Mouse (Mus musculus) neural tube, embryonic 10.5 days (tissue): ENCODE data around the gene Med16.

Experiments
- DNase-seq: peaks from one replicate; pipeline ENCODE4 v3.0.0-alpha.2; 2017; ENCODE audit warnings: low spot score; ENCODE audit errors: extremely low spot score

The Med16 gene

DNA sequence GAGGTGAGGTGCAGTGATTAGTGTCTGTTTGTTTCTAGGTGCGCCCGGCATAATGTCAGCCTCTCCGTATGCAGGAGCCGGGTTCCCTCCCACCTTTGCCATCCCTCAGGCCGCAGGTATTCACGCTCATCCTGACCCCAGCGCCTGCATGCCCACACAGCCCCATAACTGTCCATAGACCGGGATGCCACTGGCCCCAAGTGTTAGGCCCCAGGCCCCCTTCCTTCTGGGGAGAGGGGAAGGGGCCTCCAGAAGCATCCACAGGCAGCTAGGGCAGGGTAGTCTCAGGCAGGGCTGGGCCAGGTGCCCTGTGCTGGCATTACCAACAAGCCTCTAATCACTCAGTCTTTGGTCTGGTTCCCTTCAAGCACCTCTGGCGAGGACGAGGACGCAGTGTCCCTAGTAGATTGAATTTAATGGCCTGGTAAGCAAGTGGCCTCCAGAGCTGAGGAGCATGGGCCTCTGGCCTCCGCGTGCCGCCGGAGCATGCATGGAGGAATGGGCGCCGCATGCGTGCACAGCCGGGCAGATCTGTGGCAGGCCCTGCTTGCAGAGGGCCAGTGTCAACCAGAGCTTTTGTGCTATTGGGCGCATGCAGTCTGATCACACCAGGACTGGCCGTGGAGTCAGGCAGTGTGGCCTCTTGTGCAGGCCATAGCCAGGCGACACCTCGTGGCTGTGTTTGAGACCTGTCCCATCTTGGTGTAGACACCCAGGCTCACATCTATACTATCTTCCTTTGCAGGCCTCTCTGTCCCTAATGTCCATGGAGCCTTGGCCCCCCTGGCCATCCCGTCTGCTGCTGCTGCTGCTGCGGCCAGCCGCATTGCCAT is 48.4 kb downstream of the Med16 start:
- no peak for DNase-seq

DNA sequence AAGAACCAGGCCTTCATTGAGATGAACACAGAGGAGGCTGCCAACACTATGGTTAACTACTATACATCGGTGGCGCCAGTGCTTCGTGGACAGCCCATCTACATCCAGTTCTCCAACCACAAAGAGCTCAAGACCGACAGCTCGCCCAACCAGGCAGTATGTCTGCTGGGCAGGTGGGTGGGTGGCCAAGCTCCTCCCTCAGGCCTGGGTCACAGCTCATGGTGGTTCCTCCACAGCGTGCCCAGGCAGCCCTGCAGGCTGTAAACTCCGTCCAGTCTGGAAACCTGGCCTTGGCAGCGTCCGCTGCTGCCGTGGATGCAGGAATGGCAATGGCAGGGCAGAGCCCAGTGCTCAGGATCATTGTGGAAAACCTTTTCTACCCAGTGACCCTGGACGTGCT is 49.6 kb downstream of the Med16 start:
- no peak for DNase-seq

DNA sequence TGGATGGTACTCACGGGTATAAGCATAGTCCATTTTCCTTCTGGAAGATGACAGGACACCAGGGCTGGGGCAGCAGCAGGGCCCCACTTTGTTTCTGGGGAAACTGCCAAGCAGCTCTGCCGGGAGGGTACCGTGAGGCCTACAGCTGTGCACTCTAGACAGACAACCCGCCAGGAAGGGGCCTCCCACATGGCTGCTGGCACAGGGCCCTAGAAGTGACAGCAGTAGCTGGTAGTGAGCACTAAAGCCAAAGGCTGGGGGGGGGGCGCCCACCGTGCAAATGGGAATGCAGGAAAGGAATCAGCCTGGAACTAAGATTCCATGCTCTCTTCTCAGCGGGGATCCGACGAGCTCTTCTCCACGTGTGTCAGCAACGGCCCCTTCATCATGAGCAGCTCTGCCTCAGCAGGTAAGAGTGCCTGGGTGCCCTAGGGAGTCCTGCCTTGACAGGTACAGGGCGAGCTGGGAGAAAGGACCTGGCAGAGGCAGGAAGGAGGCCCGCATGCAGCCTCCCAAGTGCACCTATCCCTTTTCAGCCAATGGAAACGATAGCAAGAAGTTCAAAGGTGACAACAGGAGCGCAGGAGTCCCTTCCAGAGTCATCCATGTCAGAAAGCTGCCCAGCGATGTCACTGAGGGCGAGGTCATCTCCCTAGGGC is 50.2 kb downstream of the Med16 start:
- DNase-seq, result no peak

DNA sequence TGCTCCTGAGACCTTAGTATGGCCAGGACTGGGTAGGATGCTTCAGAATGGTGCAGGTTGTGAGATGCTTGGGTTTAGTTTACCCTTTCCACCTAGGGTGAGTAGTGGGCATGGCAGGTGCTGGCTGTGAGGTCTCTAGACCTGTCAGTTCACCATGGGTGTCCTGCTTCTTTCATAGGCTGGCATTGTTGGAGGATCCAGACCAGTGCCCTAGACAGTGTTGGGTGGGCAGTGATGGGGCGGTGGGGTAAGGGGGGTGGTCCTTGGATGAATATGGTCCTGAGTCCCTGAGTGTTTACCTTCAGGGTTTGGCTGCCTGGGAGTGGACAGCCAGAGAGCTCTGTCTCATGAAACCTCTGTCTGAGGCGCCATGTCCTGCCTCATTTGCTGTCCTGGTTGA is 50.8 kb downstream of the Med16 start:
- no peak for DNase-seq

DNA sequence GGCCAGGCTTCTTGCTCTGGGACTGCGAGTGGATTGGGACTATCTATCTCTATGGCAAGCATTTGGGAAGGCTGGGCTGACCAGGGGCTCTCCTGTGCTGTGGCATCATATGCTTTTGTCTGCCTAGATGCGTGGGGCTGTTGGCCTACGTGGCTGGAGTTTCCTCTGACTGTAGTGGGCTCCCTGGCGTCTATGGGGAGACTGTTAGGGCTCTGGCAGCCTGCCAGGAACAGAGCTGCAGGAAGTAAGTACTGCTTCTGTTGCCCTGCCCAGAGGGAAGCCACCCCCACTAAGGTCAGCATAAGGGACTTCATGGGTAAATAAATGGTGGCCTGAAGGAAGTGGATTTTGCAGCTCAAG is 51.3 kb downstream of the Med16 start:
- no peak for DNase-seq

DNA sequence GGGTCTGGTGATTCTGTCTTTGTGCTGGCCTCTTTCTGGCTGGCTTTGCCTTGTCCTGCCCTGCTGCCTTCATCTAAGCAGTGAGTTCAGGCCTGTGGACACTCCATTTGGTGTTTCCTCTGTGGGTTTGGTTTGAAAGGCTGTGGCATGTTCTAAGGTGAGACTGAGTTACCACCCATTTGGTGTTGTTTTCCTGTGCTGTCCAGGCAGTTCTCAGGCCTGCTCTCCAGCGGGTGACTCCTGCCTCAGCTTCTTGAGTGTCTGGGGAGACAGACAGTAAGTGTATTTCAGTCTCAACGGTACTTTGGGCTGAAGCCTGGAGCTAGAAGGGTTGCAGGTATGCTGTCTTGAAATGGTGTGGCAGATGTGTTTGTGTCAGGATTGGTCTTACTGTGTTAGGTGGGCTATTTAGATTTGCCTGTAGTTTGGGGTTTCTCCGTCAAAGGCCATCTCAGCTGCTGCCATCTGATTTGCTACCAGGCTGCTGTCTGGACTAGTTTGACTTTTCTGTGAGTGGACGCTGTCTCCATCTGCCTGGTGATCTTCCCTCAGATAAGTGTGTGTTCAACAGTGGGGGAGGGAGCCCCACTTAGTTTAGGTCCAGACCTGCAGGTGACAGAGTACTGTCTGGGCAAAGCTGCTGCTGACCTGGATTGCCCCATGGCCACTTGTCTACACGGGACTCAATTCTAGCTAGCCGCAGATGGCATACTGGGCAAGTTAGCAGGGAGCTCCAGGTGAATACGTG is 51.8 kb downstream of the Med16 start:
- no peak for DNase-seq

DNA sequence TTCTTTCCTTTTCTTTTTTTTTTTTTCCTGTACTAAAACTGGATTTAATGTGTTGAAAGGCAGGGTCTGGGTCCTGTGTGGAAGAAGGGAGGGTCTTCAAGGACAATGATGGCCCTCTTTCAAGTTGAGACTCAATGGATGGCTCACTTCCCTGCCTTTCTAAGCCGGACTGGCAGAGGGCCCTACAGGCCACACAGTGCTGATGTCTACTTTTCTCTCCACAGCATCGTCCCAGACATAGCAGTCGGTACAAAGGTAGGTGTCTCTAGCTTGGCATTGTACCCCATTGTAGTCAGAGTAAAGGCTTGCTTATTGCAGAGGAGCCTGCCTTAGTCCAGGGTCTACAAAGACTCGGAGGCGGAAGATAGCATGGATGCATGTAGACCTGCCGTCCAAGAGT is 52.4 kb downstream of the Med16 start:
- DNase-seq, result no peak

GRCm38 (mm10) chr10:79855558-79856184 is 53.1 kb downstream of the Med16 start:
- DNase-seq, result no peak

DNA sequence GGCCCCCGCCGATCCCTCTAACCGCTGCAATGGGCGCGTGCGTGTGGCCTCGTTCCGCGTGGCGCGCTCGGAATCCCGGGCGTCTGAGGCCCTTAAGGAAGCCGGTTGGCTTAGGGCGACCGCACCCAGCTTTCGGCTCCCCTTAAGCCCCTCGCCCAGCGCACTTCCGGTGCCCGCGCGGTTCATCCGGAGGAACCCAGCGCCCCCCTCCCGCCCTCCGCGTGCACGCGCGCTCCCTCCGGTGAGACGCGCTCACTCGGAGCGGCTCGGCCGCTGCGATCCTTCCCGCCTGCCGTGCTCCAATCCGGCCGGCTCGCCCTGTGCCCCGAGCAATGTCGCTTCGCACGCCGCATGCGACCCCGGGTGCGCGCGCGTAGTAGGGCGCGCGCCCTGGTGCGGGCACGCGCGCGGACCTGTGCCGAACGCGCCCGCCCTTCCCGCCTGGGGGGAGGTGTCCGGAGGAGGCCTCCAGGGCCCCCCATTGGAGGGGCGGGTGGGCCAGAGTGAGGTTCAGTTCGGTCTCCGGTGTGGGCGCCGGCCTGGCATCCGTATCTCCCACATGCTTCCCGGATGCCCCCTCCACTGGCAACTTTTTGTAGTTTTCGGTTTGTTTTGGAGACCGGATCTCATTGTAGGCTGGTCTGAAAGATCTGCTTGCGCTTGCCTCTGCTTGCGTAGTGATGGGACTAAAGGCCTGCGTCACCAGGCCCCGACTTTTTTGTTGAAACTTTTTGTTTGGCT is 53.8 kb downstream of the Med16 start:
- no peak for DNase-seq

DNA sequence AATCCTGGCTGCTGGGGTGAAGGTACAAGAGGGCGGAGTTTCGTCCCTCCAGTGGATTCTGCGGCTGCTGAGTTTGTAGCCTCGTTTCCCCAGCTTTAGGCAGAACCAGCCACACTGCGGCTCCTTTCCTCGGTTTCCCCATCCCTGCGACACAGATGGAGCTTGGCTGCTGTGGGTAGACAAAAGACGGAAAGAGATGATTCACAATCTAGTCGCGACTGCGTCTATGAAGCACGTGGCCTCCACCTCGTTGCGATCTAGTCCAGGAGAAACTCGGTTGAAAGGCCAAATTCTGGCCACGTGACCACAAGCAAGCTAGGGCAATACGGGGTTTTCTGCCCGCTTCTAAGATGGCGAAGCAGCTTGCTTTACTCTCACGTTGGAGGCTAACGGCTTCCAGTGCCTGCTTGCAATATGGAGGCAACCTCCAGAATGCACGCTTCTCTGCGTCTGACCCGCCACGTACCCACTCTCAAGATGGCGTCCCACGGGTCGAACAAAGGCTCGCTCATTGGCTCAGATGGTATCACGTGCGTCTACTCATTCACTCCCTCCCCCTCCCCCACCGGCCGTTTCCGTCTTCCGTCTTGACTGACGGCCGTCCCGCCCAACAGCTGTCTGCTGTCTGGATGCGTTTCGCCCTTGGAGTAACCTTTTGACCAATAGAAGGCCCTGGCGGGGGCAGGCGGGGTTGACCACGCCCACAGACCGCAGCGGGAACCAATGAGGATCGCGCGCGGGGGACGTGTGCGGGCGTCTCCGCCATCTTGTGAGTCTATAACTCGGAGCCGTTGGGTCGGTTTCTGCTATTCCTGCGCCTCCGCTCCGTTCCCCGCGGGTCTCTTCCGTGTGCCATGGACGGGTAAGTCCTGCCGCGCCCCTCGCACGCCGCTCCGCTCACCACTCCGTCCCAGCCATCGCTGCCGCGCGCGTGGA is 54.6 kb downstream of the Med16 start, which contains the start of gene Ptbp1:
TSS of gene Ptbp1 (plus strand) at position 568 of the 936 bp plus-strand sequence.
- peak; percentile 100 for DNase-seq

DNA sequence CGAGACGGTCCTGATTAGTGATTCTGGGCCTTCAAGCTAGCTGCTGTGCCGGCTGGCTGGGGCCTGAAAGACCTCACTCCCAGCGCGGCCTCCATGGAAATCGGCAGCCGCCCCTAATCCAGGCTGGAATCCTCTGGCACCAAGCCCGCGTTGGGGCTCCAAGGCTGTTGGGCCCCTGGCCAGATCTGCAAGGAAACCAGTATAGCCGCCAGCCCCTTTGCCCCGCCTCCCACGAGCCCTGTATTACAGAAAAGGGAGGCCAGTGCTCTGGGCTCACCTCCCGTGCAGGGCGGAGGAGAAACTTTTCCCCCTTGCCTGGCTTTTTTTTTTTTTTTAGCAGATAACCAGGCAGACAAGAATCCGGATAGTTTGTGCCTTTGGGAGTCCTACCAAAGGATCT is 55.3 kb downstream of the Med16 start:
- peak; percentile 81 for DNase-seq

GRCm38 (mm10) chr10:79852827-79853226 is 55.9 kb downstream of the Med16 start:
- no peak for DNase-seq

DNA sequence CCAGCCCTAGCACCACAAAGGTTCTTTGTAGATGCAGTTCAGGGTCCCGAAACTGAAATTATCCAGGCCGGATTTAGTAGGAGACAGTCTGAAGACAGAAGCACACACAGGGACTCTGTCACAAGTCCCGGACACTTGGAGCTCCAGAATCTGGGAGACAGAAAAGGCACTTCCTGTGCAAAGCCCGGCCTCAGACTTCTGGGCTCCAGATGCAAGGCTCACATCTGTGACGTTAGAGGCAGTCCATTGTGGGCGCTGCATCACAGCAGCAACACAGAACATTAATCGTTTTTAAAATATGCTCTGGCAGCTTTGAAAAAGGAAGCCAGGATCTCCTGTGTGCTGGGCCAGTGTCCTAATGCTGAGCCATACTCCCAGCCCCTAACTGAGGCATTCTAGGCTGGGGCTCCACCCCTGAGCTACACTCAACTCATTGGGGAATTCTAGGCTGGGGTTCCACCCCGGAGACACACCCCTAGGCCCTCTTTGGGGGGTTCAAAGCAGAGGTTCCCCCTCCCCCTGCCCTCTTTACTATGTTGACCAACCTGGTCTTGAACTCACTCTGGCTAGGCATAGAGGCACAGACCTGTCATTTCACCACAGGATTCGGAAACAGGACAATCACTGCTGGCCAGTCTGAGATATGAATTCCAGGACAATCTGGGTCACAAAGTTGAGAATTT is 56.5 kb downstream of the Med16 start:
- no peak for DNase-seq

- DNase-seq, result no peak
Observed at GRCm38 (mm10) chr10:79851653-79852052, 57.1 kb downstream of the Med16 start.

DNA sequence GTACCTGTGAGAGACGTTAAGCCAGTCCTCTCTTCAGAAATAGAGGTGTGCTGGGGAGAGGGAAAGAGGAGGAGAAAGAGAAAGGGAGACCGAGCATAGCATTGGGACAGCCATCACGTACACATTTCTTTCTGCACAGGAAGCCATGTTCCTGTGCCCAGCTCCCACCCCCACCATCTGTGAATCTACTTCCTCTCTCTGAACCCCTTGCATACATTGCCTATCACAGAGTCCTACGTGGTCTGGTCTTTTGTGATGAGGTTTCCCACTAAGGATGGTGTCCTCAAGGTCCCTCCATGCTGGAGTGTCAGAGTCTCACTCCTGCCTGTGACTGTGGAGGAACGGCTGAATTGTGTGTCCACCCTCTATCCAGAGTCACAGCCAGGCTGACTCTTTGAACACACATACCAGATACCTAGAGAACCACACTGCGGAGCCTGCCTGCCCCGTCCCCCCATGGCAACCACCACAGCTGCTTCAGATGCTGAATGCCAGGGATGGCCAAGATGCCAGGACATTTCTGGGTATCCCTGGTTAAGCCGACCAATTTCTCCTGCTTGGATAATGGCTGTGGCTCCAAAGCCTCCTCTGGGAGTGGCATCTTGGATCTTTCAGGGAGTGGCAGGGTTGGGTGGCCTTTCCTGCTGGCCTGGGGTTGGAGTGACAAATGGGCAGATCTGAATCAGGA is 58.6 kb downstream of the Med16 start:
- no peak for DNase-seq

DNA sequence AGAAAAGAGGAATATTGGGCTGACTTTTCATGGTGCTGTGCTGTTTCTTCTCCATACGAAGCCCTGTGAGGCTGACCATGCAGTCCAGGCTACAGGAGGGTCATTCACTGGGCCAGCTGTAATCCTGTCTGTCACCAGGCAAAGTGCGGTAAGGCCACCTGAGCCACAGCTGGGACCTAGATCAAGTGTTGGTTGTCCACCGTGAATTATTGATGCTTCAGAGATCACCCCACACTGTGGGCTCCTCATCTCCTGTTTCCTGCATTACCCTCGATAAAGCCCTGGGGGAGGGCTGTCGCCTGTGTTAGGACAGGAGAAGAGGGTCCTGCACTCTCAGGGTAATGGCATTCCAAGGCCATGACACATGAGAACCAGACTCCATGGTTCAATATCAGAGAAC is 62.2 kb downstream of the Med16 start:
- DNase-seq, result no peak
